Mouse (Mus musculus) liver, postnatal 0 days (tissue): ENCODE measurements around the gene Mgat5b.

Experiments used
- CTCF ChIP-seq: sonication (generic); IDR thresholded peaks from 2 replicates; pipeline ENCODE4 v1.5.1; 2016; ENCODE audit warnings: antibody characterized with exemption, low read depth
- EP300 ChIP-seq: IDR thresholded peaks from 2 replicates; pipeline ENCODE4 v1.6.1; 2016; ENCODE audit warnings: antibody characterized with exemption, low read depth, mild to moderate bottlenecking

DNA sequence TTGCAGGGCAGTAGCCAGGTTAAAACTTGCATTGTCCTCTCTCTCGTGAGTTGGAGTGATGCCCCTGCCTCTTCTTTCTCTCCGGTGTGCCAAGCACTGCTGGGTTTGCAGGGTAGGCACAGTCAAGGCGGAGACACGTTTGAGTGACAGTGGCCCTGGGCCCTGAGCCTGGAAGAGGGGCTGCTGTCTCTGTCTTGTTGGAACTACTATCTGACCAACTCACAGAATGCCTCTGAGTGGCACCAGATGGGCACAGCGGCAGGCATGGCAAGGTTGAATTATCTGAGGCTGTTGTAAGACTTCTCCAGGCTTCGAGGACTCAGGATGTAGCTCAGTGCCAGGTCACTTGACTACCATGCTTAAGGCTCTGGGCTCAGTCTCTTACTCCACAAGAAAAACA is 9.4 kb downstream of the Mgat5b start:
- TF ChIP-seq EP300 = no peak
- no peak for TF ChIP-seq CTCF
